Comparison of ENCODE assay signal across 29 mouse cellular contexts in genomic region chr2:66126936-66127335, GRCm38 (mm10).
"Had no signal": no experiment of that assay in that cellular context is flagged by ENCODE, and none has a peak within 500 bp of the region (broad histone marks: within the 10 kb centered on the region; RNA-seq: fewer than 3 reads in every experiment).

No protein-coding gene starts in this region.

- DNase-seq: heart, adult 2 months; heart, postnatal 10 days; heart, postnatal 14 days; heart, postnatal 36 days; heart, postnatal 4 days; kidney, postnatal 10 days; kidney, postnatal 4 days; layer of hippocampus, adult 9-11 months; layer of hippocampus, postnatal 36 days had no signal

- ATAC-seq: hindbrain, embryonic 16.5 days; hindbrain, postnatal 0 days; inflammation-experienced regulatory T-cells, adult 6 months; intestine, embryonic 15.5 days; intestine, embryonic 16.5 days; intestine, postnatal 0 days had no signal

- H3K4me3 ChIP-seq: heart, adult 2 months; heart, embryonic 10.5 days; heart, embryonic 12.5 days; heart, embryonic 13.5 days; heart, embryonic 15.5 days; hindbrain, embryonic 10.5 days; hindbrain, embryonic 12.5 days; hindbrain, embryonic 13.5 days; hindbrain, embryonic 15.5 days; intestine, embryonic 15.5 days; kidney, embryonic 15.5 days; layer of hippocampus, adult 2 months; left cerebral cortex, adult 2 months had no signal

- H3K9me3 ChIP-seq: heart, embryonic 10.5 days; heart, embryonic 12.5 days; heart, embryonic 13.5 days; heart, embryonic 15.5 days; hindbrain, embryonic 10.5 days; hindbrain, embryonic 12.5 days; hindbrain, embryonic 13.5 days; hindbrain, embryonic 15.5 days; intestine, embryonic 15.5 days; kidney, embryonic 15.5 days had no signal

- H3K9ac ChIP-seq: heart, embryonic 12.5 days; heart, embryonic 13.5 days; heart, embryonic 15.5 days; hindbrain, embryonic 12.5 days; hindbrain, embryonic 13.5 days; hindbrain, embryonic 14.5 days; hindbrain, embryonic 15.5 days; intestine, embryonic 15.5 days; kidney, embryonic 15.5 days had no signal

- H3K36me3 ChIP-seq: heart, embryonic 10.5 days; heart, embryonic 12.5 days; heart, embryonic 13.5 days; heart, embryonic 15.5 days; hindbrain, embryonic 10.5 days; hindbrain, embryonic 12.5 days; hindbrain, embryonic 13.5 days; hindbrain, embryonic 15.5 days; intestine, embryonic 15.5 days; kidney, embryonic 15.5 days had no signal

- H3K27ac ChIP-seq: heart, adult 2 months; heart, embryonic 10.5 days; heart, embryonic 13.5 days; heart, embryonic 15.5 days; hindbrain, embryonic 10.5 days; hindbrain, embryonic 12.5 days; hindbrain, embryonic 13.5 days; hindbrain, embryonic 14.5 days; hindbrain, embryonic 15.5 days; hindbrain, postnatal 0 days; intestine, embryonic 15.5 days; kidney, embryonic 15.5 days; kidney, postnatal 0 days; layer of hippocampus, adult 2 months; left cerebral cortex, adult 2 months had no signal

- H3K4me2 ChIP-seq: heart, embryonic 11.5 days; heart, embryonic 12.5 days; heart, embryonic 13.5 days; heart, embryonic 15.5 days; hindbrain, embryonic 12.5 days; hindbrain, embryonic 13.5 days; hindbrain, embryonic 14.5 days; hindbrain, embryonic 15.5 days; intestine, embryonic 15.5 days; kidney, embryonic 15.5 days had no signal
